Mouse (Mus musculus): ENCODE data around the gene Cdc34.

The Cdc34 gene

DNA sequence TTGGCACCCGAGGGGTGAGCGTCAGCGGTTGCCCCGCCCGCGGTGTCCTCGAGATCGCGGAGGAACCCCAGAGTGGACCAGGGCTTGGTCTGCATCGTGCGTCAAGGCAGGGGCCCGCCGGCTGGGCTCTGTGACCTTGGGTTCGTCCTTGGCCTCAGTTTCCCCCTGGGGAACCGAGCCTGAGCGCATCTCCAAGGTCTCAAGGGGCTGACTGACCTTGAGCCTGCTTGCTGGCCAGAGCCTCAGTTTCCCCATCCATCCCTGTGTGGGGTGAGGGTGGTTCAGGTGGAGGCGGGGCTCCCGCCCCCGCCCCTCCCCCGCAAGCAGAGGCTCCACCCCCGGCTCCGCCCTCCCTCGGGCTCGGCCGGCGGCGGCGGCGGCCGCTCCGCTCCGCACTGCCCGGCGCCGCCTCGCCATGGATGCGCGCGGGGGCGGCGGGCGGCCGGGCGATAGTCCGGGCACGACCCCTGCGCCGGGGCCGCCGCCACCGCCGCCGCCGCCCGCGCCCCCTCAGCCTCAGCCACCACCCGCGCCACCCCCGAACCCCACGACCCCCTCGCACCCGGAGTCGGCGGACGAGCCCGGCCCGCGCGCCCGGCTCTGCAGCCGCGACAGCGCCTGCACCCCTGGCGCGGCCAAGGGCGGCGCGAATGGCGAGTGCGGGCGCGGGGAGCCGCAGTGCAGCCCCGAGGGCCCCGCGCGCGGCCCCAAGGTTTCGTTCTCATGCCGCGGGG lies 34.4 kb downstream of the Cdc34 start, which contains the start of gene Hcn2:
TSS of gene Hcn2 (plus strand) at position 381 of the 734 bp plus-strand sequence.
- DNase-seq (ENCODE audit: low read depth), result no peak

DNA sequence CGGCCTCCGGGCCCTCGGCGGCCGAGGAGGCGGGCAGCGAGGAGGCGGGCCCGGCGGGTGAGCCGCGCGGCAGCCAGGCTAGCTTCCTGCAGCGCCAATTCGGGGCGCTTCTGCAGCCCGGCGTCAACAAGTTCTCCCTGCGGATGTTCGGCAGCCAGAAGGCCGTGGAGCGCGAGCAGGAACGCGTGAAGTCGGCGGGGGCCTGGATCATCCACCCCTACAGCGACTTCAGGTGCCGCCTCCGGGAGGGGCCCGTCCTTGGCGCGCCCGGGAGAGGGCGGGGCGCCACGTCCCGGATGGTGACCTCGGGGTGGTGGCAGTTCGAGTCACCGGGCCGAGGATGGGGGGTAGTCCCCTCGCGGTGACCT lies 35.0 kb downstream of the Cdc34 start:
- no peak for DNase-seq (ENCODE audit: low read depth)

DNA sequence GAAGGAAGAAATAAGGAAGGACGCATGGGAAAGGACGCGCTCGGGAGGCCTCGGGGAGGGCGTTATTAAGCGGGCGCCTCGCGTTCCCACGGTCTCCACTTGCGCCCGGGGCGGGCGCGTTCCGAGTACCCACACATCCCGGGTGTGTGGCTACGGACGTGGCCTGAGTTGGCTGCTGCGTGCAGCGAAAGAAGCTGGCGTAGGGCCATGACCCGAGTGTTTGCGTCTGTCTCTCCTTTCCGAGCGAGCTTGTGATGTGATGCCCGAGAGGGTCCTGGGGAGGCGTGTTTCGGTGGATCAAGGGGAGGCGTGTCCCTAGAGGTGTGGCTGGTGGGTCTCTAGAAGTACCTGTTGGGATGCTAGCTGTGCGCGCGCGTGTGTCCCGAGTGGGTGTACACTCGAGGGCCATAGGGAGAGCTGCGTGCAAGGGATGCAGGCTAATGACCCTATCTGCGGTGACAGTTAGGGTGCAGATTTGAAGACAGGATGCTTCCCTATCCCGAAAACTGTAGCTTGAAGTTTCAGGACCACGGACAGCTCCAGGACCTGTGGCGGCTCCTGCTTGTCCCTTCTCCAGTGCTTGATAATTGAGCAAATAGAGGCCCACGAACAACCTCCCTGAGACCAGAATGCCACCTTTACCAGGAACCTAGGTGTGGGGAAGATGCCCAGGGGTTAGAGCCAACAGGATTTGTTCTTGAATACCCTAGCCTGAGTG lies 35.8 kb downstream of the Cdc34 start:
- no peak for DNase-seq (ENCODE audit: low read depth)

DNA sequence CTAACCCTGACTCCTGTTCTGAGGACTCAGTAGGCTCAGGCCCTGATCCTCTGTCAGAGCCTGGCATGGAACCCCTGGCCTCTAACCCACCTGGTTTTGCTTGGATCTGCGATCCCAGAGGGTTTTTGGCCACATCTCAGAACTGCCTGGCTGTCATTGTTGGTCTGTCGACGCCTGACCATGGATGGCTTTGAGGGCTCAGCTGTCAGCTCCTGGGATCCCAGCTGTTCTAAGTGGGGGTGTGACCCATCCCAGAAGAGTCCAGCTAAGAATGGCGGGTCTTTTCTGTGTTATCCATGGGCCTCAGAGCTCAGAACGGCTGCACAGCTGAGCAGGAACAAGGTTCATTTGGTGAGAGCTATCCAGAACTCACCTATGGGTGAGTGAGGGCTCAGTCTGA lies 39.1 kb downstream of the Cdc34 start:
- no peak for DNase-seq (ENCODE audit: low read depth)

DNA sequence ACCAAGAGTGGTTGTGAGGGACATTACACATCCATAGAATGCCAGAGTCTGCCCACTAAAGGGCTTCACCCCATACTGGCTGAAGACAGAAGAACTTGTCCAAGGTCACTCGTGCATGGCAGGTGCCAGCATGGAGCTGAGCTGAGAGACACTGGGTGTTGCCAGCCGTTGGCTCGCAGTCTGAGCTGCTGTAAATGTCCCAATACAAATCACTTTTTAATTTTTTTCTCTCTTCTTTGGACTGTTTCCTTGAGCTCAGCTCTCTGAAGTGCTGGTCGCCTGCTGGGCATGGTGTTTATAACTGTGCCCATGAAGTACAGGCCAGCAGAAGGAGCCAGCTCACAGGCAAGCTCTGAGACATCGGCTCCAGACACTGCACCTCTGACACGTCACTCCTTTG lies 41.1 kb downstream of the Cdc34 start:
- DNase-seq (ENCODE audit: low read depth), result no peak

DNA sequence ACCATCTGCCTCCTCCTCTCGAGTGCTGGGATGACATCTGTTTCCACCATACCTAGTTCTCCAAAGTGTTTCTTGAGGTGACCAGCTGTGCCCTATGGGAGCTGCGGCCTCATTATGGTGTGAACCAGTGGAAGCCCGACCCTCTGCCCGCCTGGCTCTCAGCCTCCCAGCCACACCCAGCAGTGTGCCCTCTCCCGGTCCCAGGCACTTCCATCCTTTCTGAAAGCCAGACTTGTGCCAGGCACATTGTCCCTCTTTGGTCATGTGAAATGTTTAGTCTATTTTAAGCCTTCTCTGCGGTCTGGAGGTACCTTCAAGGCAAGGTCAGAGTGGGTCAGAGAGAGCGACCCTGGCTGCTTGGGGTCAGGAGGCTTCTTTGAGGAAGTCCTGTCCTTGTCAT lies 41.7 kb downstream of the Cdc34 start:
- DNase-seq (ENCODE audit: low read depth), result no peak

DNA sequence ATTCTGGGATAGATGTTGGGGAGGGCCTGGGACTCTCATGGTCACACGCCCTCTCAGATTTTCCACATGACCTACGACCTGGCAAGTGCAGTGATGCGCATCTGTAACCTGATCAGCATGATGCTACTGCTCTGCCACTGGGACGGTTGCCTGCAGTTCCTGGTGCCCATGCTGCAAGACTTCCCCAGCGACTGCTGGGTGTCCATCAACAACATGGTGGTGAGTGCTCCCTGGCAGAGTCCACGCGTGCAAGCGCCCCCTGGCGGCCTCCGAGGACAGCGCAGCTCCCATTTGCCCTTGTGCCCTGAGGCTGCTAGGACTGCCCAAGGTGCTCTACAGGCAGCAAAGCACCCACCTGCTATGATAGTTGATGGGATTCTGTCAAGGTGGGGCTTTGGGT lies 44.1 kb downstream of the Cdc34 start:
- no peak for DNase-seq (ENCODE audit: low read depth)

DNA sequence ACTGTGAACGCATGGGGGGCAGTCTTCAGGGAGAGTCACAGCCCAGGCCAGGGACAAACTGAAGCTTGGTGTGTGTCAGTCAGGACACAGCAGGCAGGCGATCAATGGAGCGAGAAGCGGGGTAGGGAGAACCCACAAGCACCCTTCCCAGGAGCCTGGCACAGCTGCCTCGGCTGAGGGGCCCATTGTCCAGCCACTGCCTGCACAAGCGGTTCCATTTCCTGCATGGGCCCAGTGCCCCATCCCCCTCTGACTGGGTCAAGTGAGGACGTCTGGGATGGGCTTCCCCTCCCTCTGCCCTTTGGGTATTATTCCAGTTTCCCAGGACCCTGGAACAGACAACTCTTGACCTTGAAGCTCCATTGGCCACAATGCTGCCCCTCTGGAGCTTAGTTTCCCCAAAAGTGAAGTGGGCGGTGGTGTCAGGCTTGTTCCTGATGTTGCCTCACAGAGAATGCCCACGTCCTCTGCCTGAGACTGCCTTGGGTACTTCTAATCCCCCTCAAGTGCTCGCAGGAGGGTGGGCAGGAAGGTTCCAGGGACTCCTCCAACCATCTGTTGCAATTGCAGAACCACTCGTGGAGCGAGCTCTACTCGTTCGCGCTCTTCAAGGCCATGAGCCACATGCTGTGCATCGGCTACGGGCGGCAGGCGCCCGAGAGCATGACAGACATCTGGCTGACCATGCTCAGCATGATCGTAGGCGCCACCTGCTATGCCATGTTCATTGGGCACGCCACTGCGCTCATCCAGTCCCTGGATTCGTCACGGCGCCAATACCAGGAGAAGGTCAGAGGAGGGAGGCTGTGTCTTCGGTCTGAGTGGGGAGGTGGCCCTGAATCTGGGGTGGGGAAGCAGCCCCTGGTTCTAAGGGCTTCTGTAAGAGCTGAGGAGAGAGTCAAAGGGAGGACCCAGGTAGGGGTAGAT lies 46.6 kb downstream of the Cdc34 start:
- DNase-seq (ENCODE audit: low read depth), result no peak

DNA sequence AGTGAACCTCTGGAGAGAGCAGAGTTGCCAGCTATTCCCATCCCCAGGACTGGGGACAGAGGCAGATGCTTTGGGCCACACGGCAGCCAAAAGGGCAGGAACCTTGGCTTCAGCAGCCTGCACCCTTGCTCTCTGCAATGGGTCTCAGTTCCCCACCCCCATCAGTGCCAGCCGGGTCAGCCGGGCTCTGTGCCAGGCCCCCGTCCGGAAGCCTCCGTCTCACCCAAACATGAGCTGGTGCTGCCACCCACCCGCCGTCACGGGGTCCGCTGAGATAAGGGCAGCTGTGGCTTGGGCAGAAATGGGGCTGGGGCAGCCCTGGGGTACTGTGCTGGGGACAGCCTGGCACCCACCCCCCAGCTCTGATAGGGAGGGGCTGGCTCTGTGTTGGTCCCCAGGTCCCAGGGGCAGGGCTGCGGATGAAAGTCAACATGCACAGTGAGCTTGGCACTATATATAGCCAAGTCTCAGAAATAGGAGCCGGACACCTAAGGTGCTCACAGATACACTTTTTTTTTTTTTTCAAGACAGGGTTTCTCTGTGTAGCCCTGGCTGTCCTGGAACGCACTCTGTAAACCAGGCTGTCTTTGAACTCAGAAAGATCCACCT lies 47.5 kb downstream of the Cdc34 start:
- no peak for DNase-seq (ENCODE audit: low read depth)

DNA sequence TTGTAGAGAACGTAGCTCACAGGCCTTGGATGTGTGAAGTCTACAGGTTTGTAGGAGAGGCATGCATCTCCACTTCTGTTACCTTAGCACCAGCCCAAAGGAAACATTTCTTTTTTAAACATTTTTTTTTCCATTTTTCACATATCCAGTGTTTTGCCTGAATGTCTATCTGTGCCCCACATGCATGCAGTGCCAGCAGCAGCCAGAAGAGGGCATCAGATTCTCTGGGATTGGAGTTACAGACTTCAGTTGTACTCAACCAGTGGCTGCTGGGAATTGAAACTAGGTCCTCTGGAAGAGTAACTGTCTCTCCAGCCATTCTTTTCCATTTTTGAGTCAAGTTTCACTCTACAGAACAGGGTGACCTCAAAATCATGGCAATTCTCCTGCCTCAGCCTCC lies 50.5 kb downstream of the Cdc34 start:
- DNase-seq (ENCODE audit: low read depth), result no peak

DNA sequence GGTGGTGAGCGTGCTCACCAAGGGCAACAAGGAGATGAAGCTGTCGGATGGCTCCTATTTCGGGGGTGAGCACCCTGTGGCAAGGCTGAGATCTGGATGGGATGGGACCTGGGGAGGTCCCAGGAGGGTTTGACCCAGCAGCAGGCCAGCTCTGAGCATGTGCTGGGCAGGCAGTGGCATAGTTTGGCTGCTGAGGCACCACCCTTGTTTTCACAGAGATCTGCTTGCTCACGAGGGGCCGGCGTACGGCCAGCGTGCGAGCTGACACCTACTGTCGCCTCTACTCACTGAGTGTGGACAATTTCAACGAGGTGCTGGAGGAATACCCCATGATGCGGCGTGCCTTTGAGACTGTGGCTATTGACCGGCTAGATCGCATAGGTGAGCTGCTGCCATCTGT lies 51.9 kb downstream of the Cdc34 start:
- DNase-seq (ENCODE audit: low read depth), result no peak

DNA sequence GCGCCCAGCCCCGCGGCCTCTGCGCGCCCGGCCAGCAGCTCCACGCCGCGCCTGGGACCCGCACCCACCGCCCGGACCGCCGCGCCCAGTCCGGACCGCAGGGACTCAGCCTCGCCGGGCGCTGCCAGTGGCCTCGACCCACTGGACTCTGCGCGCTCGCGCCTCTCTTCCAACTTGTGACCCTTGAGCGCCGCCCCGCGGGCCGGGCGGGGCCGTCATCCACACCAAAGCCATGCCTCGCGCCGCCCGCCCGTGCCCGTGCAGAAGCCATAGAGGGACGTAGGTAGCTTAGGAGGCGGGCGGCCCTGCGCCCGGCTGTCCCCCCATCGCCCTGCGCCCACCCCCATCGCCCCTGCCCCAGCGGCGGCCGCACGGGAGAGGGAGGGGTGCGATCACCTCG lies 53.4 kb downstream of the Cdc34 start:
- no peak for DNase-seq (ENCODE audit: low read depth)

DNA sequence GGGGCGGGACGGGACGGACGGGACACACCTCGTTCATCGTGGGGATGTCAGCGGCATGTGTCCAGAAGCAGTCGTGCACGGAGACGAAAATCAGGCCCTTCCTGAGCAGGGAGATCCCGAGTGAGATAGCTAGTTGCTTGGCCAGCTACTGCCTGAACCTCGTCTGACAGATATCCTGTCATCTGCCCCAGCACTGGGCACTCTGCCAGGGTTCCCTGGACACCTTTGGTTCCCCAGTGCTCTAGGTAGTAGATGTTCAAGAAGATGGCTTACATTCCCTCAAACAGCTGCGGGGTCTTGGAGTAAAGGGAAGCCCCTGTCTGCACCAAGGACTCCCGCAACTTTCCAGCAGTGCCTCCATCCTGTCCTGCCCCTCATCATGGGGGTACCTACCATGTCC lies 54.7 kb downstream of the Cdc34 start:
- DNase-seq (ENCODE audit: low read depth), result no peak
